Mouse (Mus musculus): Measurements from ENCODE around the gene D16Ertd472e. TPM values are rescaled to one million over a fixed set of nuclear protein-coding genes. Genes with fewer than 3 reads are reported as not detected.

D16Ertd472e gene
- polyA plus RNA-seq, 1 experiment, result 5.2 TPM

- no peak overlapping the region for H3ac ChIP-seq (ENCODE audit: control insufficient read depth, insufficient read length, low read depth)
- H3K36me3 ChIP-seq (ENCODE audit: control insufficient read depth, insufficient read depth), result no peaks in the 10 kb centered on the region
- no peaks in the 10 kb centered on the region for H3K27me3 ChIP-seq (ENCODE audit: control insufficient read depth, insufficient read depth, insufficient read length)
- H3K79me2 ChIP-seq (ENCODE audit: control insufficient read depth, insufficient read depth), result no peaks in the 10 kb centered on the region
- no peaks in the 10 kb centered on the region for H3K79me3 ChIP-seq (ENCODE audit: low read depth)
- no peak overlapping the region for H3K4me3 ChIP-seq (ENCODE audit: insufficient read depth, poor library complexity, severe bottlenecking)
- no peak for TF ChIP-seq MYOG (IDR thresholded peaks at IDR 0.05; ENCODE audit: control insufficient read depth, extremely low read depth, insufficient read length)
- TF ChIP-seq MYOD1 (IDR thresholded peaks at IDR 0.05; ENCODE audit: control insufficient read depth, insufficient read length, low read depth), result no peak
- no peak for TF ChIP-seq USF1 (IDR thresholded peaks at IDR 0.05; ENCODE audit: low read depth)
- TF ChIP-seq FOSL1 (IDR thresholded peaks at IDR 0.05; ENCODE audit: insufficient read depth, low read length, poor library complexity, severe bottlenecking), result no peak
- no peak for TF ChIP-seq CEBPB (IDR thresholded peaks at IDR 0.05; ENCODE audit: low read depth)
- TF ChIP-seq CTCF (IDR thresholded peaks at IDR 0.05; ENCODE audit: control insufficient read depth, insufficient read depth, insufficient read length), result no peak
- TF ChIP-seq MAX (IDR thresholded peaks at IDR 0.05), result no peak
These were observed 19.9 kb upstream of the D16Ertd472e start for GRCm38 (mm10) chr16:78596381-78596780.

- Histone ChIP-seq H3K4me3 (ENCODE audit: insufficient read depth, poor library complexity, severe bottlenecking) (no peak overlapping the region), H3K27me3 (ENCODE audit: control insufficient read depth, insufficient read depth, insufficient read length) (no peaks in the 10 kb centered on the region), H3K79me2 (ENCODE audit: control insufficient read depth, insufficient read depth) (no peaks in the 10 kb centered on the region), H3ac (ENCODE audit: control insufficient read depth, insufficient read length, low read depth) (no peak overlapping the region), H3K36me3 (ENCODE audit: control insufficient read depth, insufficient read depth) (no peaks in the 10 kb centered on the region), H3K79me3 (ENCODE audit: low read depth) (no peaks in the 10 kb centered on the region)
- TF ChIP-seq USF1 (IDR thresholded peaks at IDR 0.05; ENCODE audit: low read depth) (no peak), MYOD1 (IDR thresholded peaks at IDR 0.05; ENCODE audit: control insufficient read depth, insufficient read length, low read depth) (no peak), CTCF (IDR thresholded peaks at IDR 0.05; ENCODE audit: control insufficient read depth, insufficient read depth, insufficient read length) (no peak), FOSL1 (IDR thresholded peaks at IDR 0.05; ENCODE audit: insufficient read depth, low read length, poor library complexity, severe bottlenecking) (no peak), MAX (IDR thresholded peaks at IDR 0.05) (no peak), CEBPB (IDR thresholded peaks at IDR 0.05; ENCODE audit: low read depth) (no peak), MYOG (IDR thresholded peaks at IDR 0.05; ENCODE audit: control insufficient read depth, extremely low read depth, insufficient read length) (no peak)
These were observed 19.3 kb upstream of the D16Ertd472e start for GRCm38 (mm10) chr16:78595821-78596220.

DNA sequence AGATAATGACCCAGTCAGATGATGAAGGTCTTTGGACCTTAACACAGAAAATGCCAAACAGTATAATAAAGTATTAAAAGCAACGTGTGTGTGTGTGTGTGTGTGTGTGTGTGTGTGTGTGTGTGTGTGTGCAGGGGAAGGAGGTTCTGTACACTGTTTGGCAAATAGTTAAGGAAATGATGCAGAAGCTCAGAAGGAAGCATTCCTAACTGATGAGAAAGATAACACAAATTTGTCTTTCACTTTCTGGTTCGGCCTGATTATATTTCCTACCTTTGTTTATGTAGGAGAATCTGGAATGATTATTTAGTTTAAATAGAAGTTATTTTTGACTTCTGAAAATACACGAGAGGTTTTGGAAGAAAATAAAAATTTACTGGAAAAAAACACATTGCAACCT, 17.6 kb upstream of the D16Ertd472e start:
- TF ChIP-seq USF1 (IDR thresholded peaks at IDR 0.05; ENCODE audit: low read depth) (no peak), MAX (IDR thresholded peaks at IDR 0.05) (no peak), MYOD1 (IDR thresholded peaks at IDR 0.05; ENCODE audit: control insufficient read depth, insufficient read length, low read depth) (no peak), FOSL1 (IDR thresholded peaks at IDR 0.05; ENCODE audit: insufficient read depth, low read length, poor library complexity, severe bottlenecking) (no peak), CTCF (IDR thresholded peaks at IDR 0.05; ENCODE audit: control insufficient read depth, insufficient read depth, insufficient read length) (no peak), MYOG (IDR thresholded peaks at IDR 0.05; ENCODE audit: control insufficient read depth, extremely low read depth, insufficient read length) (no peak), CEBPB (IDR thresholded peaks at IDR 0.05; ENCODE audit: low read depth) (no peak)
- H3K27me3 ChIP-seq (ENCODE audit: control insufficient read depth, insufficient read depth, insufficient read length), result no peaks in the 10 kb centered on the region
- H3K79me2 ChIP-seq (ENCODE audit: control insufficient read depth, insufficient read depth), result no peaks in the 10 kb centered on the region

DNA sequence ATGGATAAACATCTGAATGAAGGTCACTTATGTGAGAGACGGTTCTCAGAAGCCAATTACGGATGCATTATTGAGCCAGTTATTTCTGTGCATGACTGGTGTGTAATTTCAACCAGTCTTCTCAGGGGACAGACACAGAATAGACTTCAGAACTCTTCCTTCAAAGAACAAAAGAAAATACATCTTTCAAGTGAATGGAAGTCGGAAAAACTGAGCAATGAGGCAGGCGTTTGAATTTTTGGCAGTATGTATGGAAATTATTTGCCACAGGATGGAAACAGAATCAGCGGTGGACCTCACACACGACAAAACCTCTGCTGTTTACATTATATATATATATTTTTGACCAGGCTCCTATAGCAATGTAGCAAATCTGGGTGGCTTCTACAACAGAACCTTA, 14.6 kb upstream of the D16Ertd472e start:
- Histone ChIP-seq H3K79me2 (ENCODE audit: control insufficient read depth, insufficient read depth) (no peaks in the 10 kb centered on the region), H3ac (ENCODE audit: control insufficient read depth, insufficient read length, low read depth) (no peak overlapping the region), H3K36me3 (ENCODE audit: control insufficient read depth, insufficient read depth) (no peaks in the 10 kb centered on the region), H3K79me3 (ENCODE audit: low read depth) (no peaks in the 10 kb centered on the region), H3K4me3 (ENCODE audit: insufficient read depth, poor library complexity, severe bottlenecking) (no peak overlapping the region), H3K27me3 (ENCODE audit: control insufficient read depth, insufficient read depth, insufficient read length) (no peaks in the 10 kb centered on the region)
- no peak for TF ChIP-seq MYOG (IDR thresholded peaks at IDR 0.05; ENCODE audit: control insufficient read depth, extremely low read depth, insufficient read length)
- TF ChIP-seq USF1 (IDR thresholded peaks at IDR 0.05; ENCODE audit: low read depth), result no peak
- no peak for TF ChIP-seq CTCF (IDR thresholded peaks at IDR 0.05; ENCODE audit: control insufficient read depth, insufficient read depth, insufficient read length)
- TF ChIP-seq CEBPB (IDR thresholded peaks at IDR 0.05; ENCODE audit: low read depth), result no peak
- no peak for TF ChIP-seq MYOD1 (IDR thresholded peaks at IDR 0.05; ENCODE audit: control insufficient read depth, insufficient read length, low read depth)
- no peak for TF ChIP-seq FOSL1 (IDR thresholded peaks at IDR 0.05; ENCODE audit: insufficient read depth, low read length, poor library complexity, severe bottlenecking)

More for the DNA sequence above, 17.6 kb upstream of the D16Ertd472e start:
- Histone ChIP-seq H3K4me3 (ENCODE audit: insufficient read depth, poor library complexity, severe bottlenecking) (no peak overlapping the region), H3K36me3 (ENCODE audit: control insufficient read depth, insufficient read depth) (no peaks in the 10 kb centered on the region), H3K79me3 (ENCODE audit: low read depth) (no peaks in the 10 kb centered on the region), H3ac (ENCODE audit: control insufficient read depth, insufficient read length, low read depth) (no peak overlapping the region)

GRCm38 (mm10) chr16:78588821-78589220, 12.3 kb upstream of the D16Ertd472e start:
- TF ChIP-seq MYOG (IDR thresholded peaks at IDR 0.05; ENCODE audit: control insufficient read depth, extremely low read depth, insufficient read length) (no peak), FOSL1 (IDR thresholded peaks at IDR 0.05; ENCODE audit: insufficient read depth, low read length, poor library complexity, severe bottlenecking) (no peak), USF1 (IDR thresholded peaks at IDR 0.05; ENCODE audit: low read depth) (no peak), MAX (IDR thresholded peaks at IDR 0.05) (no peak), CEBPB (IDR thresholded peaks at IDR 0.05; ENCODE audit: low read depth) (no peak), MYOD1 (IDR thresholded peaks at IDR 0.05; ENCODE audit: control insufficient read depth, insufficient read length, low read depth) (no peak), CTCF (IDR thresholded peaks at IDR 0.05; ENCODE audit: control insufficient read depth, insufficient read depth, insufficient read length) (no peak)
- no peak overlapping the region for H3K4me3 ChIP-seq (ENCODE audit: insufficient read depth, poor library complexity, severe bottlenecking)
- H3K36me3 ChIP-seq (ENCODE audit: control insufficient read depth, insufficient read depth), result no peaks in the 10 kb centered on the region
- no peaks in the 10 kb centered on the region for H3K79me2 ChIP-seq (ENCODE audit: control insufficient read depth, insufficient read depth)
- H3K27me3 ChIP-seq (ENCODE audit: control insufficient read depth, insufficient read depth, insufficient read length), result no peaks in the 10 kb centered on the region
- H3ac ChIP-seq (ENCODE audit: control insufficient read depth, insufficient read length, low read depth), result no peak overlapping the region
- no peaks in the 10 kb centered on the region for H3K79me3 ChIP-seq (ENCODE audit: low read depth)

GRCm38 (mm10) chr16:78586621-78587020, 10.1 kb upstream of the D16Ertd472e start:
- TF ChIP-seq FOSL1 (IDR thresholded peaks at IDR 0.05; ENCODE audit: insufficient read depth, low read length, poor library complexity, severe bottlenecking), result no peak
- TF ChIP-seq USF1 (IDR thresholded peaks at IDR 0.05; ENCODE audit: low read depth), result no peak
- no peak for TF ChIP-seq MYOD1 (IDR thresholded peaks at IDR 0.05; ENCODE audit: control insufficient read depth, insufficient read length, low read depth)
- TF ChIP-seq MAX (IDR thresholded peaks at IDR 0.05), result no peak
- TF ChIP-seq CEBPB (IDR thresholded peaks at IDR 0.05; ENCODE audit: low read depth), result no peak
- no peak for TF ChIP-seq MYOG (IDR thresholded peaks at IDR 0.05; ENCODE audit: control insufficient read depth, extremely low read depth, insufficient read length)
- TF ChIP-seq CTCF (IDR thresholded peaks at IDR 0.05; ENCODE audit: control insufficient read depth, insufficient read depth, insufficient read length), result no peak
- Histone ChIP-seq H3K79me2 (ENCODE audit: control insufficient read depth, insufficient read depth) (no peaks in the 10 kb centered on the region), H3K79me3 (ENCODE audit: low read depth) (no peaks in the 10 kb centered on the region), H3K4me3 (ENCODE audit: insufficient read depth, poor library complexity, severe bottlenecking) (no peak overlapping the region), H3K27me3 (ENCODE audit: control insufficient read depth, insufficient read depth, insufficient read length) (no peaks in the 10 kb centered on the region), H3K36me3 (ENCODE audit: control insufficient read depth, insufficient read depth) (no peaks in the 10 kb centered on the region), H3ac (ENCODE audit: control insufficient read depth, insufficient read length, low read depth) (no peak overlapping the region)
